Mouse (Mus musculus) left cerebral cortex, adult 18-20 months (tissue): ENCODE results near the gene Nek7. TPM values are rescaled to one million over a fixed set of nuclear protein-coding genes. Genes with fewer than 3 reads are reported as not detected.

Experiments
- DNase-seq, 2 experiments: peaks; one replicate each; pipeline ENCODE4 v3.0.0; 2021 to 2022; ENCODE audit warnings: low spot score in 2 of 2, mixed read lengths in 1 of 2
- long read RNA-seq, 2 experiments: library from polyadenylated mRNA; stranded (forward); transcript quantifications; one replicate each; pipeline ENCODE4 v2.0.0; 2021
- total RNA-seq, 2 experiments: library from RNA; stranded (reverse); gene quantifications; 2 replicates each; pipeline ENCODE4 v1.2.3; 2021

The Nek7 gene
- 10 to 100 TPM; 35.6 to 37.0 TPM for total RNA-seq
- long read RNA-seq, experiment 1, full-length matches to known transcripts = 63 of 75 reads
- long read RNA-seq, experiment 1, partial matches to known transcripts = 2 of 75 reads
- long read RNA-seq, experiment 1, other reads (novel, unspliced or antisense) = 10 of 75 reads
- long read RNA-seq, experiment 2, full-length matches to known transcripts = 35 of 41 reads
- long read RNA-seq, experiment 2, partial matches to known transcripts = 3 of 41 reads
- long read RNA-seq, experiment 2, other reads (novel, unspliced or antisense) = 3 of 41 reads

DNA sequence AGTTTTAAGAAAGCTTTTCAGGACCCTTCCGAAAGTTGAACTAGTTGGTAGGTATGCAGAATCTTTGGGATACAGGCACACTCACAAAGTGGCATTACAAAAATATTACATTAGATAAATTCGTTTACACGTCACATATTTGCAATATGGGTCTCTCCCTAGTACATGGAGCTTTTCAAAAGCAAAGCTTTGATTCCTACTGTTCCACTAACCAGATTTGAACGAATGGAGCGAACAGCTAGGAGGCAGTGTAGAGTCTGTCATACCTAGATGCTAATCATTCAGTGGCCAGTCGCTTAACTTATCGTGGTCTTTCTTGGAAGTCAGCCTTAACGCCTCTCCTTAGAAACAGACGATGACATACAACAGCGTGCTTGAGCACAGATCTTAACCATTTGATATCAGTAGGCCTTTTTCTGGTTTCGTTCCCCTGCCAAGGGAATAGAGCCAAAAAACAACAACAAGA lies at the start of gene Nek7:
TSS of gene Nek7 (minus strand) at position 146 of the 466 bp plus-strand sequence.
- DNase-seq = no peak

DNA sequence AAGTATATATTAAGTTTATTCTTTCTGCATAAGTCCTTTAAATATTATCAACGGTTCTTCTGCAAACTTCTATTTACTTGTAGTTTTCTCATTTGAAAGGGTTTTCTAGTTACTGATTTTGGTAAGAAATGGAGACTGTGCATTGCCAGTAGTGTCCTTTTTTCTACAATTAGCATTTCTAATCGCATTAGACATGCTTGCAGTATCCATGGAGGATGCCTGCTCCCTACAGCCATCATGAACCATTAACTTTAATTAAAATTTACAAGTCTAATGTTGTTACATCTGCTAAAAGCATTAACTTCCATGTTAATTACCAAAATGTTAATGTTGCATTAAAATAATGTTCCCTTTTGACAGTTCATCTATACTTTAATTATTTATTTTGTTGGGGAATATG lies 42.4 kb upstream of the Nek7 start:
- DNase-seq = no peak

- DNase-seq = no peak
Observed at GRCm38 (mm10) chr1:138654212-138654611, 34.3 kb upstream of the Nek7 start.

DNA sequence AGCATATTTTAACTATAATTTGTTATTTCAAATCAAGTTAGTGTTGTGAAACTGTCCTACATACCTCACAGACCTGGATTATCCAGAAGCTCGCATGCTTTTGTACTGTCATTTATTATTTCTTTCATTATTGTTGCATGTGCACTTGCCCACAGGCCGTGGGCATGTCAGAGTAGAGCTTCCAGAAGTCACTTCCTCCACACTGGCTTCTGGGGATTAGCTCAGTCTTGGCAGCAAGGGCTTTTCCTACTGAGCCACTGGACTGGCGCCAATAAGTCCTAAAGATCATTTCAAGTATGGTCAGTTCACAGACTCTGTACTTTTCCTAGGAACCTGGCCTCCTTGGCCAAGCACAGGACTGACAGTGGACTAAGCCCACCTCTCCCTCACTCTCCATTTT lies 25.1 kb upstream of the Nek7 start:
- no peak for DNase-seq

GRCm38 (mm10) chr1:138643306-138643830 lies 23.4 kb upstream of the Nek7 start:
- DNase-seq = no peak

- no peak for DNase-seq
Observed at GRCm38 (mm10) chr1:138640934-138641461, 21.1 kb upstream of the Nek7 start.

DNA sequence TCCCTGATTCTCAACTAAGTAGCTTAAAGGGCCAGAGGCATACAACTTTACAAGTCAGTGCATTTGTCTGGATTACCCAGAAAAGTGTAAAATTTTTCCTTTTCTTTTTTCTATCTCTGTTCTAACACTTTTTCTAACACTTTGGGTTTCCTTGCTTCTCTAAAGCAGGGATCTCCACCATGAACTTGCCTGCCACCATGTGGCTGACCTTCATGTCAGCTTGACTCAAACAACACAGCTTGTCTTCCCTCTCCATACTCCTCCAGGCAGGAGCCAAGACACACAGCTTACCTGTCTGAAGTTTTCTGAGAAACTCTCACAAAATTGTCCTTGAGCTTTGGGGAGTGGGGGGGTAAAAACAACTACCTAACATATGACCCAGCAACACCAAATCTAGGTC lies 17.9 kb upstream of the Nek7 start:
- DNase-seq = no peak

DNA sequence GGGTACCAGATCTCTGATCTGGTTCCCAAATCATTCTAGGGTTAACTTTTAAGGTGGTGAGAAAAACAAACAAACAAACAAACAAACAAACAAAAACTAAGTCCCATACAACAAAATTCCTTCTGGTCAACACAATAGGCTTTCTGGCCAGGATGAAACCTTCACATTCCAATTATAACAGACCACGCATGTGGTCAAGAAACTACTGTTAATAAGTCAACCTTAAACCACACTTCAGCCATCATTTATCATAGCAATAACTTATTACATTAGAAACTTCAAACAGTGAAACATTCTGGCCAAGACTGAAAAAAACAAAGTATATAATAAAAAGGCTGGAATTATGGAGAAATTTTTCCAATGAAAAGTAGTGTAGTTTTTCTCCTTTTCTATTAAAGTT lies 14.6 kb upstream of the Nek7 start:
- DNase-seq = no peak

- no peak for DNase-seq
Observed at GRCm38 (mm10) chr1:138628919-138629318, 9.0 kb upstream of the Nek7 start.

- DNase-seq = no peak
Observed at GRCm38 (mm10) chr1:138628486-138628885, 8.5 kb upstream of the Nek7 start.

- DNase-seq = no peak
Observed at GRCm38 (mm10) chr1:138627804-138628203, 7.9 kb upstream of the Nek7 start.

- no peak for DNase-seq
Observed at GRCm38 (mm10) chr1:138626288-138626687, 6.3 kb upstream of the Nek7 start.

GRCm38 (mm10) chr1:138623870-138624269 lies 3.9 kb upstream of the Nek7 start:
- DNase-seq = no peak

- DNase-seq = no peak
Observed at GRCm38 (mm10) chr1:138622831-138623230, 2.9 kb upstream of the Nek7 start.

GRCm38 (mm10) chr1:138622431-138622830 lies 2.5 kb upstream of the Nek7 start:
- no peak for DNase-seq

- DNase-seq = peak; percentile 97
Observed at GRCm38 (mm10) chr1:138619114-138619971, 598 bp downstream of the Nek7 start.

- DNase-seq = peak; percentile 73 to 83
Observed at GRCm38 (mm10) chr1:138618012-138618354, 2.0 kb downstream of the Nek7 start.

DNA sequence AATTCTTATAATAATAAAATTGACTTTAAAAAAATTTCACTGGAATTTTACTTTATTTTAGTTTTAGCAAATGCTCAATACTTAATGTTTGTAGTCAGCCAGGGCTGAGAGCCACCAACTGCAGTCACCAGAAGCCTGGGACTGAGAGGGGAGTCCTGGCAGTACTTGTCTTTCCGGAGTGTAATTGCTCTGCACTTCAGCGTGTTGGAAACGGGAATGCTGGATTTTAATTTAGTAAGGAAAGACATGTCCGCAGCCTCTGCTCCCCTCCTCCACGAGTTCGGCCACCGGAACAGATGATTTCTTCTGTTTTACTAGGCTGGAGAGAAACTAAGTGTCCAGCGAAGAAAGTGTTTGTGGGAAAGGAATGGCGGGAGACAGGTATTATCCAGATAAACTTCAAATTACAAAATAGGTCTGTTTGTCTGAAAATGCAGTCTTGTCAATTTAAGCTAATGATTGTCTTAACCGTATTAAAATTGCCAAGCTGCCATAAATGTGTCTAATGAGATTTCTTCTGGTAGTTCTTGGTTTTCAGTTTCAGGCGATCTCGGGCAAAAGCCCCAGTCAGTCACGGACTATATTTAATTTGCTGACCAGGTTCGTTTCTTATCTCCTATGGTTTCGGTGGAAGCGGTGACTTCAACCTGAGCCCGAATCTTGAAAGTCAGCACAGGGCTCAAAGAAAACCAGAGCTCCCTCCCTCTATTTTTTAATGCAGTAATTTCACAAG lies 2.5 kb downstream of the Nek7 start:
- no peak for DNase-seq

DNA sequence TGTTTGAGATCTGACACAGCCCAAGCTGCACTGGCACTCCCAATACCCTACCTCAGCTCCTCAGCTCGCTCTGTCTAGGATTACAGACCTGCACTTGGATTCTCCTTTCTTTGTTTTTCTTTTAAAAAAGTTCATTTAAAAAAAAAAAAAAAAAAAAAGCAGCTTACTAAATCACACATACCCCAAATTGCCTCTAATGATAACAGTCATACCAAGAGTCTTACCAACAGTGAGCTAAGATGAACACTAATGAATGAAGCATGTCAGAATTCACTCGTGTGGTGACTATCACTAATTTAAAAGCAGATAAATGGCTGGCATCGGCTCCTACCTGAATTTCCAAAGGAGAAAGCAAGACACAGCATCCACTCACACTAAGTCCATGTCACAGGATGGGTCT lies 4.6 kb downstream of the Nek7 start:
- DNase-seq = no peak

- no peak for DNase-seq
Observed at GRCm38 (mm10) chr1:138614552-138615287, 5.2 kb downstream of the Nek7 start.

GRCm38 (mm10) chr1:138612177-138612576 lies 7.8 kb downstream of the Nek7 start:
- DNase-seq = no peak
